Mouse (Mus musculus) E14TG2a.4 (cell line): Measurements from ENCODE around the gene Actr8.
A peak's percentile ranks its signal among the peaks of the same experiment; 100 is the strongest.

Source experiments
- CTCF ChIP-seq: conservative IDR thresholded peaks from 2 replicates; pipeline ENCODE4 v1.5.1; 2014; ENCODE audit warnings: low read length
- NANOG ChIP-seq: IDR thresholded peaks from 2 replicates; pipeline ENCODE4 v1.6.1; 2014; ENCODE audit warnings: borderline replicate concordance, low read length, mixed read lengths
- POU5F1 ChIP-seq: IDR thresholded peaks from 2 replicates; pipeline ENCODE4 v1.6.1; 2014; ENCODE audit warnings: low read length, borderline replicate concordance

- TF ChIP-seq CTCF (no peak), NANOG (peak; percentile 72; the same call in 1 of the 2 replicates), POU5F1 (no peak)
These were observed 27.3 kb upstream of the Actr8 start for GRCm38 (mm10) chr14:29950805-29951204.
